ENCODE assay signal across 8 mouse cellular contexts in the genomic region with DNA sequence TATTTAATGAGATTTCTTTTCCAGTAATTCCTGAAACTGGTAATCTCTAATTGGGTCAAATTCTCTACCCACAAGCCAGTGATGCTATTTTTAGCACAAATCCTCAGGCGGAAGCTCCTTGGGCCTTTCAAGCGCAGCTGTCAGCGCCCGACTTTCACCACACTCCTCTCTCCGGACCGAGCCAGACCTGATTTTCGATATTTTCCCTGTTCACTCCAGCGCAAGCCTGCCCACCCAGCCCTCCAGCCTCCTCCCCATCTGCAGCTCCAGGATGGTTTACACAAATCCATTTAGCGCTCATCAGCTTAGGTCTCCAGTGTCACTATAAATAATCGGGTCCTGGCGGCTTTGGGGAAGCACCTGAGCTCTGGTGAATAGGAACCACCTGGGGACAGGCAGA. TPM values are rescaled to one million over a fixed set of nuclear protein-coding genes. Genes with fewer than 3 reads are reported as not detected.
A peak's percentile ranks its signal among the peaks of the same experiment; 100 is the strongest.
DNase-seq lines count a peak whose midpoint lies in the region; ATAC-seq and TF ChIP-seq lines count a peak whose summit lies in the region.
"Had no signal": no experiment of that assay in that cellular context is flagged by ENCODE, and none has a peak within 500 bp of the region (broad histone marks: within the 10 kb centered on the region; RNA-seq: fewer than 3 reads in every experiment).

No protein-coding gene starts in this region.

- H3K9me3 ChIP-seq in forebrain, postnatal 0 days (ENCODE audit: low read length) = no peaks in the 10 kb centered on the region
- H3K9me3 ChIP-seq in limb, embryonic 14.5 days (ENCODE audit: control insufficient read depth, low read length) = no peaks in the 10 kb centered on the region

- H3K4me1 ChIP-seq in cerebellum, adult 2 months (ENCODE audit: control insufficient read depth, insufficient read depth, low read length) = peaks cover 48% of the 10 kb centered on the region
- H3K4me1 ChIP-seq in forebrain, postnatal 0 days (ENCODE audit: insufficient read depth) = peaks cover 12% of the 10 kb centered on the region; the same call in 1 of the 2 replicates
- peaks cover 11% of the 10 kb centered on the region; the same call in 1 of the 2 replicates for H3K4me1 ChIP-seq in limb, embryonic 14.5 days (ENCODE audit: control insufficient read depth, insufficient read depth, low read length)

- H3K27ac ChIP-seq in cerebellum, adult 2 months (ENCODE audit: insufficient read depth, low read length) = peak overlapping the region; percentile 97
- H3K27ac ChIP-seq in forebrain, postnatal 0 days (ENCODE audit: low read depth, low read length) = no peak overlapping the region
- H3K27ac ChIP-seq in limb, embryonic 14.5 days (replicated peaks; ENCODE audit: low read depth, low read length) = no peak overlapping the region

- H3K4me3 ChIP-seq in cerebellum, adult 2 months (replicated peaks; ENCODE audit: insufficient read depth, low read depth, low read length) = peak overlapping the region; percentile 2
- no peak overlapping the region for H3K4me3 ChIP-seq in forebrain, postnatal 0 days (ENCODE audit: low read depth, low read length)
- no peak overlapping the region for H3K4me3 ChIP-seq in limb, embryonic 14.5 days (replicated peaks; ENCODE audit: low read length)
- H3K4me3 ChIP-seq: erythroblast, embryonic 14.5 days had no signal

- H3K27me3 ChIP-seq in cerebellum, adult 2 months (ENCODE audit: control insufficient read depth, insufficient read depth, low read length) = no peaks in the 10 kb centered on the region
- H3K27me3 ChIP-seq in forebrain, postnatal 0 days (ENCODE audit: insufficient read depth, low read length) = peaks cover 4% of the 10 kb centered on the region; the same call in 1 of the 2 replicates
- H3K27me3 ChIP-seq in limb, embryonic 14.5 days (ENCODE audit: control insufficient read depth, insufficient read depth, low read length) = peaks cover 15% of the 10 kb centered on the region

- no peak for TF ChIP-seq POLR2A in brain, embryonic 14.5 days (IDR thresholded peaks at IDR 0.05; ENCODE audit: borderline replicate concordance, extremely low read depth, insufficient read depth, insufficient read length, poor library complexity, severe bottlenecking)
- no peak for TF ChIP-seq POLR2A in cerebellum, adult 2 months (IDR thresholded peaks at IDR 0.05; ENCODE audit: borderline replicate concordance, insufficient read depth, low read length)
- TF ChIP-seq POLR2A in limb, embryonic 14.5 days (IDR thresholded peaks at IDR 0.05; ENCODE audit: borderline replicate concordance, extremely low read depth, insufficient read depth, insufficient read length) = no peak

- WGBS in cerebellum, adult 2 months = 1% methylated on average over 11 of the region's 11 CpGs
- 5% methylated on average over 11 of the region's 11 CpGs for WGBS in forebrain, postnatal 0 days
- 7% methylated on average over 11 of the region's 11 CpGs for WGBS in limb, embryonic 14.5 days

- DNase-seq in brain, embryonic 14.5 days (ENCODE audit: low read depth) = peak; percentile 79
- DNase-seq in cerebellum, adult 2 months = peak; percentile 78 to 85
- DNase-seq in forebrain, postnatal 0 days = peak; percentile 21
- DNase-seq in limb, embryonic 14.5 days (ENCODE audit: low spot score) = peak; percentile 65
- DNase-seq in right cerebral cortex, adult 18-20 months = no peak
- DNase-seq in thymus, postnatal 10 days (ENCODE audit: low spot score in 2 of 2) = no peak
- DNase-seq in right cerebral cortex, adult 2 months (ENCODE audit: low spot score in 2 of 2) = no peak

- ATAC-seq in forebrain, postnatal 0 days = peak; percentile 55
- peak; percentile 48; the same call in 1 of the 2 replicates for ATAC-seq in limb, embryonic 14.5 days (ENCODE audit: low FRiP score, low read depth)

- no peaks in the 10 kb centered on the region for H3K36me3 ChIP-seq in forebrain, postnatal 0 days (ENCODE audit: insufficient read depth)
- no peaks in the 10 kb centered on the region for H3K36me3 ChIP-seq in limb, embryonic 14.5 days (ENCODE audit: control insufficient read depth, insufficient read depth, low read length)

- H3K4me2 ChIP-seq in forebrain, postnatal 0 days (ENCODE audit: low read depth) = peak overlapping the region; percentile 35; the same call in 1 of the 2 replicates
- H3K4me2 ChIP-seq in limb, embryonic 14.5 days (replicated peaks; ENCODE audit: low read depth, low read length, severe bottlenecking) = peak overlapping the region; percentile 40

- no peak for TF ChIP-seq CTCF in brain, embryonic 14.5 days (IDR thresholded peaks at IDR 0.05; ENCODE audit: borderline replicate concordance, extremely low read depth, insufficient read depth, insufficient read length)
- no peak for TF ChIP-seq CTCF in cerebellum, adult 2 months (IDR thresholded peaks at IDR 0.05; ENCODE audit: borderline replicate concordance, insufficient read depth, low read depth, low read length)
- TF ChIP-seq CTCF in forebrain, postnatal 0 days (IDR thresholded peaks at IDR 0.05; ENCODE audit: low read depth) = no peak

- peak overlapping the region; percentile 25; the same call in 1 of the 2 replicates for H3K9ac ChIP-seq in forebrain, postnatal 0 days
- H3K9ac ChIP-seq in limb, embryonic 14.5 days (ENCODE audit: low read depth, low read length, severe bottlenecking) = no peak overlapping the region

RNA-seq across cellular contexts. Expression of a gene that starts 7.2 kb away (rescaled TPM):
- polyA plus RNA-seq in brain, embryonic 14.5 days (2012; rRNA removed) = 13.1 and 22.3 TPM in 2 replicates
- 258 and 326 TPM in 2 replicates for polyA plus RNA-seq in cerebellum, adult 2 months (2012; rRNA removed)
- 115 and 159 TPM in 2 replicates for total RNA-seq in forebrain, postnatal 0 days (2014; rRNA removed)
- 12.6 and 13.6 TPM in 2 replicates for polyA plus RNA-seq in forebrain, postnatal 0 days (2015; fragmentation: Nextera tagmentation; extraction: Ambion mirVana)
- polyA plus RNA-seq in limb, embryonic 14.5 days (2012; rRNA removed) = 3.1 and 3.9 TPM in 2 replicates
- 1.8 and 2.0 TPM in 2 replicates for polyA plus RNA-seq in limb, embryonic 14.5 days (2014; fragmentation: Nextera tagmentation; extraction: Ambion mirVana)

Comparison
In these comparisons a context has a peak if more than half of its experiments do, and no peak if none do; other contexts are left out.
1. DNase-seq: peak in brain, embryonic 14.5 days (single experiment), cerebellum, adult 2 months (2 of 2), forebrain, postnatal 0 days (single experiment) and limb, embryonic 14.5 days (single experiment); none in right cerebral cortex, adult 18-20 months (single experiment), thymus, postnatal 10 days (0 of 2) and right cerebral cortex, adult 2 months (0 of 2).
2. RNA of a gene that starts 7.2 kb away (polyA plus RNA-seq): 258 to 326 TPM in cerebellum, adult 2 months; 13.1 to 22.3 TPM in brain, embryonic 14.5 days, 12.6 to 13.6 TPM in forebrain, postnatal 0 days and 1.8 to 3.9 TPM in limb, embryonic 14.5 days; every median in the first group is over 10 times any median in the second.